Mouse (Mus musculus) CH12.LX (cell line): Measurements from ENCODE around the gene Krt35.

Experiments
- BHLHE40 ChIP-seq: IDR thresholded peaks from 2 replicates; pipeline ENCODE4 v1.6.1; 2011; ENCODE audit warnings: mild to moderate bottlenecking, low read depth, low read length, improper control_type of control experiment
- CTCF ChIP-seq, 2 experiments: IDR thresholded peaks in 1 of 2; conservative IDR thresholded peaks in 1 of 2; 2 replicates each; pipeline ENCODE4 v1.5.1; 2011 to 2012; ENCODE audit warnings: low read depth in 2 of 2, low read length in 2 of 2, improper control_type of control experiment in 1 of 2, inconsistent platforms in 1 of 2, mild to moderate bottlenecking in 1 of 2, moderate library complexity in 1 of 2
- EP300 ChIP-seq: IDR thresholded peaks from 2 replicates; pipeline ENCODE4 v1.6.1; 2011; ENCODE audit warnings: low read length, improper control_type of control experiment
- HCFC1 ChIP-seq: IDR thresholded peaks from 2 replicates; pipeline ENCODE4 v1.6.1; 2012; ENCODE audit warnings: low read depth, mild to moderate bottlenecking, inconsistent platforms, low read length, improper control_type of control experiment
- MAX ChIP-seq: IDR thresholded peaks from 2 replicates; pipeline ENCODE4 v1.6.1; 2011; ENCODE audit warnings: low read length, improper control_type of control experiment
- NELFE ChIP-seq: IDR thresholded peaks from 2 replicates; pipeline ENCODE4 v1.6.1; 2011; ENCODE audit warnings: low read depth, low read length, improper control_type of control experiment
- POLR2A ChIP-seq: IDR thresholded peaks from 2 replicates; pipeline ENCODE4 v1.6.1; 2011; ENCODE audit warnings: low read depth, mild to moderate bottlenecking, improper control_type of control experiment, low read length
- ZNF384 ChIP-seq: IDR thresholded peaks from 2 replicates; pipeline ENCODE4 v1.6.1; 2012; ENCODE audit warnings: low read depth, low read length, improper control_type of control experiment, inconsistent platforms

- TF ChIP-seq HCFC1 (no peak), POLR2A (no peak), EP300 (no peak), CTCF (conservative IDR thresholded peaks at IDR 0.05 in 1 of 2, IDR thresholded peaks at IDR 0.05 in 1 of 2; ENCODE audit: low read depth in 2 of 2, low read length in 2 of 2) (no peak), NELFE (no peak), ZNF384 (no peak), MAX (no peak), BHLHE40 (no peak)
Measured at GRCm38 (mm10) chr11:100073873-100074272, 22.2 kb downstream of the Krt35 start.
